Mouse (Mus musculus): ENCODE data around the gene Gm42742.
A peak's percentile ranks its signal among the peaks of the same experiment; 100 is the strongest.

Gene Gm42742

DNA sequence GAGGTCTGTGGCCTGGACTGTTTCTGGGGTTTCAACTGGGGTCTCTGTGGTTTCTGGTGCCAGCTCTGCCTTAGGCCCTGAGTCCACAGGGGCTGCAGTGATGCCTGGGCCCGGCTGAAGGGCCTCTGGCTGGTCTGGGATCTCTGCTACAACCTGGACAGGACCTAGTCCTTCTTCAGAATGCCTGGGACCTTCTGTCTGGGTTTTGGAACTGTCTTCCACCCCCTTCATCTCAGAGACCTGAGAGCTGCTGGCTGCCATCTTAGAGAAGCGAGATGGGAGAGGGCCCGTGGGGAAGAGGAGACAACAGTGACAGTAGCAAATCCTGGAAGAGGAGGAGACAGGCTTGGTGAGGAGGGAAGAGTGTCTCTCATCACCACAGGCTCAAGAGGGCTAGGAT, 866 bp downstream of the Gm42742 start:
- DNase-seq (ENCODE audit: low read depth) = no peak

DNA sequence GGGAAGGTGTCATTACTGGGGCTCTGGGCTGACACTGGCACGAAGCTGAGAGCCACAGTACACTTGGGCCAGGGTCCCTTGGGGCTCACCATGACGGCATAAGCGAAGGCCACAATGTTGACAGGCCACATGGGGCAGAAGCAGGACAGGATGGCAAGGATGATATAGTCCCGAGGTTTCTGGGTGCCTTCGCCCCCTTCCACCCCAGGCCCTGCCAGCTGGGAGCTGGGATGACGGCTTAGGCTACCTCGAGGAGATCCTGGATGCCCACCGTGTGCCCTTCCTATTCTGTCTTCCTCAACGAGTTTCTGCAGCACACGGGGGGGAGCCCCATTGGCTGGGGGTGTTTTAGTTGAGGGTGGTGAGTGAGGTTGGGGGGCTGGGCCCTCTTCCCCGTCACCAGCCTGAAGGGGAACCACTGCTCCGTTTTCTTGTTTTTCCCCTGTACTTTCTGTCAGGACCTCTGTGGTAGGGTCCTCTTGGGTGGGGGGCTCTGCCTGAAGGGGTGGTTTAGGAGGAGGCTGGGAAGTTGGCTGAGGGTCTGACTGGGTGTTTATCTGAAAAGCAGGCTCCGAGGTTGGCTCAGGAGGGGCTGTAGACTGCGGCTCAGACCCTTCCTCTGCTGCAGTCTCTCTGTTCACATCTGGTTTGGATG, 1.5 kb downstream of the Gm42742 start:
- no peak for DNase-seq (ENCODE audit: low read depth)

DNA sequence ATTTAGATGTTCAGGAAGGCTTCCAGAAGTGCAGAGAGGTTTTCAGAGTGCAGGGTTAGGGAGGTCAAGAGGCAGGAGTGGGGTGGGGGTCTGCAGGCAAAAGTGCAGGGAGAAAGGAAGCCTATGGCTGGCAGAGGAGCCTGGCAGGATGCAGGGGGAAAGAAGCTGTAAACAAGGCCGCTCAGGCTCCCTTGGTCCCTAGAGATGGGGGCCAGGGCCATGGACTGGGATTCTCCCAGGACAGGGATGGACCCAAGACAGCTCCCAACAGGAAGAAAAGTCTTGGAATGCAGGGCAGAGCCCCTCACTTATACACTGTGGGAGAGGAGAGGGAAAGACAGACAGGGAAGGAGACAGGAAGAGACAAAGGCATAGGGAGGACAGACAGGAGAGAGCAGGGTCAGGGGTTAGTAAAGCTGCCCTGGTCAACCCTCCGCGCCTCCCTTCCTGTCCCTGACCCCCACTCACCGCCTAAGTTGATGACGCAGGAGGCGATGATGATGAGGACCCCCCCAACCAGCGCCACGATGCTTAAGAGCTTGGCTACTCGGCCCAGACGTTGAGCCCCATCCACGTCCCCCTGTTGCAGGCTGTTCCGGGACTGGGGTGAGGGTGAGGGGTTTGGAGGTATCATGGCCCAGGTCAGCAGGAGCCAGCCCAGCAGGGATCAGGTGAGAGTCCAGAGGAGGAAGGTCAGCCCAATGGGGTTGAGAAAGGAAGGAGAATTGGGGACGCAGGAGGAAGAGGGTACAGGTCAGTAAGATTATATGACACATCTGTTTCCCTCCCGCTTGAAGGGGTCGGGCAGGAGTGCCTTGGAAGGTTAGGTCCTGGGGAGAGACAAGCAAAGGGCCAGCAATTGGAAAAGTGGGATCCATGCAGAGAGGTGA, 2.2 kb downstream of the Gm42742 start:
- DNase-seq (ENCODE audit: low read depth) = no peak

DNA sequence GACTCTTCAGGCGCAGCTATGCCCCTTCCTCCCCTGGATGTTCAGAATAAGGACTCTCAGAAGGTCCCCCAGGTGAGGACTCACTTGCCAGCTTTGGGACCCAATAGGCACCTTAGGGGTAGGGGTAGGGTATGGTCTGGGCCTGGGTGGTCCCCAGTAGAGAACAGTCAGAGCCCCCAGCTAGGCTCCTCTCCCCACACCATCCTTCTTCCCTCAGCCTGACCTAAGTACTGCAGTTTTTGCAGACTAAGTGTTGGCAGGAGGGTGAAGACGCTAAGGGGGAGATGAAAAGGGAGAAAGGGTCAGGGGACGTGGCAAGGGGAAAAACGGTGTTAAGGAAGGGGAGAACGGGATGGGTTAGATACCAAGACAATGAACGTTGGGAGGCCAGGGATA, 2.9 kb downstream of the Gm42742 start:
- DNase-seq (ENCODE audit: low read depth) = no peak

DNA sequence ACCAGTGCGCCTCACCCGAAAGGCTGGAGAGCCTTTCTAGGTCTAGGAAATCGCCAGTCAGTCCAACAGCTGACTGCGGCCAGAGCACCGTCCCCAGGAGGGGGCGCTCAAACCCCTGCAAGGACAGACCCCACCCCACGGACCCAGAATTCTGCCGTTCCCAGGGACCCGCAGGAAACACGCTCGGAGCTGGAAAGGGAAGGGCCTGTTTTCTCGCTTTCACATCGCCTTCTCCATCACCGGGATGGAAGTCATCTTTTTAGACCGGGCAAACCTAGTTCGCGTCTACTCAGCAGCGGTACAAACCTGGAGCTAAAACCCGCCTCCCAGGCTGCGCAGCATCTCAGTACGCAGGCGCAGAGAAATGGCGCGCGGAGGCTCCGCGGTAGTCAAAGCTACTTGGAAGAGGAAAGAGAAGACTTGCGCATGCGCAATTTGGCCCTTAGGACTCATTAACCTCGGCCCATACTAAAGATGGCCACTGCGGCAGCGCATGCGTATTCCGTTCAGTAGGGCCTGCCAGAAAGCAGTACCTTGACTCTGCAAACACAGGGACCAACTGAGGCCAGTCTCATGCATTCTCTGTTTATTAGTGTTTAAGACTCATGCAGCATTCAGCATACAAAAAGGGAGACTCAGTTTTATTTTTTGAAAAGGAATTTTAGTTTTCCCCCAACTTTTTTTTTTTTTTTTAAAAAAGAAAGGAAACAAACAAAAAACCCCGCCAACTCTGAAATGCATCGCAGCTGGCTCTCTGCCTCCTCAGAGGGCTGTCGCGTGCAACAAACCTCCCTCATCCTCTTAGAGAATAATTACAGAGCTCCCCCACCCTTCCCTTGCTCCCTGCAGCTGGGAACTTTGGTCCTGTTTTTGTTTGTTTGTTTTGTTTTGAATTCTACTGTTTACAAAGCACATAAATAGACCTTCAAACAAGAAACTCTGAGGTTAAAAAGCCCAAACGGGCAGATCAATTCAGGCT, 3.6 kb downstream of the Gm42742 start, which contains the start of gene Pagr1a:
Pagr1a (minus strand) TSS at position 382 of the 979 bp plus-strand sequence.
- DNase-seq (ENCODE audit: low read depth) = peak; percentile 100

DNA sequence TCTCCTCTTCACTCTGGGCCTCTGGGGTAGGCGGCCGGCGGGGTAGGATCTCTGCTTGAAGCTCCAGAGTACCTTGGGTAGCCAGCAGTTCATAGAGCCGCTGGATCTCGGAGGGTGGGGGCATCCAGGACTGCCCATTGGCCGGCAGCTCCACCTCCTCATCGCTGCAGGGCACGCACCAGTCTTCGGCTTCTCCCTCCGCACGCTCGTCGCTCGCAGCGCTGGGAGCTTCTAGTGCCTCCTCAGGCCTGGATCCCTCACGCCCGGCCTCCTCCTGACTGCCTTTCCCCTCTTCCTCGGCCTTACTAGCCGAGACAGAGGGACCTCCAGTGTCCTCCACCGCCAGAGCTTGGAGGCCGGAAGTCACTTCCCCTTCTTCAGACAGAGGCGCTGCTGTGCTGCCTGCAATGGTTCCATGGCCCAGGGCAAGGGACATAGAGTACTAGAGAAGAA, 4.4 kb downstream of the Gm42742 start:
- DNase-seq (ENCODE audit: low read depth) = no peak

DNA sequence TGATC, 4.6 kb downstream of the Gm42742 start, which contains the start of gene Pagr1b:
Pagr1b (minus strand) TSS at position 4 of the 5 bp plus-strand sequence.
- DNase-seq (ENCODE audit: low read depth) = no peak

DNA sequence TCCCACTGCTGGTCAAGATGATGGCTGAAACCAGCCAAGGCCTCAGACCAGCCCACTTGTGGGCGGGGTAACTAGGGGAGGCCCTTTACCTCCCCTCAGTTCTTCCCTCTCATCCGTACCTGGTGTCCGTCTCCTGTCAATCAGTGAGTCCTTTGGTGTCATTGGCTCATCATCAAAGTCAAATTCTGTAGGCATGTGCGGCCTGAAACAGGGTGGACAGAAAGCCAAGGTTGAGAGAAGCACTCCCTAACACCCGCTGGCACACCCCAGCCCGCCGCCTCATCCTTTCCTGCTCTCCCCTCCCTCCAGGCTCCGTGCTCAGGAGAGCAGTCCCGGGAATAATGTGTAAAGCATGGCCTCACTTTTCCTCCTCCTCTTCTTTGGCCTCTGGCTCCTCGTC, 4.8 kb downstream of the Gm42742 start:
- DNase-seq (ENCODE audit: low read depth) = peak; percentile 64

DNA sequence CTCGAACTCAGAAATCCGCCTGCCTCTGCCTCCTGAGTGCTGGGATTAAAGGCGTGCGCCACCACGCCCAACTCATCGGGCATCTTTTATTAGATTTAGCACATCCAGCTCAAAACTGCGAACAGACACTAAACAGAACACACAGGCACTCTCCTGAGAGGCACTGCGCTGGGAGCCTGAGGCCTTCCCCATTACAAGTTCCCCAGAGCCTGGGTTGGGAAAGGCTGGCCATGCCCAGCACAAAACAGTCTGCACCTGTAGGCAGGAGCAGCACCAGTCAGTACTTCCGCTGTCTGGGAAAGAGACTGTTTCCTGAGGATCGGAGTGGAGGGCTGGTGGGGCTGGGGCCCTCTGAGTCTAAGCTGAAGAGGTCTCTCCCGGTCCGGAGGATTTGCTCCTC, 5.9 kb downstream of the Gm42742 start:
- DNase-seq (ENCODE audit: low read depth) = no peak

DNA sequence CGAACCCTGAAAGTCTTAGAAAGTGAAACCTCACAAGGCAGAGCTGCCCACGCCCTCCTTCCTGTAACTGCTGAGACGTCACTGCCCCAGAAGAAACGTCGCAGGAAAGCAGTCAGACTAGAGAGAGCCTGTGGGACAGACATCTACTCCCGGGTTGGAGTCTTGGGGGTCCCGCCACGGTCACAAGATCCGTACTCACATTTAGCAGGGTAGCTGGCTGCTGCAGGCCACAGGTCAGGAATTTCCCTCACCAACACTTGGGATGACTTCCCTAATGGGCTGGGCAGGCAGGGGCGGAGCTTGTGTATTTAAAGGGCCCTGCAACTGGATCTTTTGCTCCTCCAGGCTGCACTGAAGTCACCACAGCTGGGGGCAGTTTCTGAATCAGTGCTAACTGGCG, 6.6 kb downstream of the Gm42742 start, which contains the start of gene Mvp:
Mvp (minus strand) TSS at position 302 of the 400 bp plus-strand sequence.
- DNase-seq (ENCODE audit: low read depth) = peak; percentile 91

DNA sequence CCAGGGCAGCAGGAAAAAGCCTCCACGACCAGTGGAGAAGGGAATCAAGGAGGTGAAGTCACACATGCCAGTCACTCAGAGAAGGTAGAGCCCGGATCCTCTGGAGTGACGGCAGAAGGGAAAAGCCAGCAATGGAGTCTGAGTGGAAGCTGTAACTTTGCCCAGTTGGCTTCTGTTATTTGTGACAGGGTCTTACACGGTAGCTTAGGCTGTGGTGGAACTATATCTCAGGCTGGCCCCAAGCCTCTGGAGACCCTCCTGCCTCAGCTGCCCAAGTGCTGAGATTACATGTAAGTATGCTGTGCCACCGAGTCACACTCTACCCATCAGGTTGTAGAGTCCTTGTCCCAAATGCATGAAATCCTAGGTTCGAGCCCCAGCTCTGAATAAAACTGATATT, 7.5 kb downstream of the Gm42742 start:
- no peak for DNase-seq (ENCODE audit: low read depth)

DNA sequence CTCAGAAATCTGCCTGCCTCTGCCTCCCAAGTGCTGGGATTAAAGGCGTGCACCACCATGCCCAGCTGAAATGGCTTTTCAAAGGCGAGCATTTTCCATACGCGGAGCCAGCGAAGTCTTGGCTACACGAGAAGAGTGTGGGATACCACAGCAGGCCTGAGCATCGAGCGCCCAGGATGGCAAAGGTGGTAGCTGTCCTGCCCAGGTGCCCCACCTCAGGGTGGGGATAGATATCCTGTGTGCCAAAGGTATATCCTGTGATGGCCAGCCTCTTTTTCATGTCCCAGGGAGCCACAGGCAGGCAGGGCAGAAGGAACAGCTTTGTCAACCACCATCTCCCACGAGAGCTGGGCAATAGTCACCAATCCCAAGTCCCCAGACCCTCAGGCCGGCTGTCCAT, 8.1 kb downstream of the Gm42742 start:
- DNase-seq (ENCODE audit: low read depth) = no peak

DNA sequence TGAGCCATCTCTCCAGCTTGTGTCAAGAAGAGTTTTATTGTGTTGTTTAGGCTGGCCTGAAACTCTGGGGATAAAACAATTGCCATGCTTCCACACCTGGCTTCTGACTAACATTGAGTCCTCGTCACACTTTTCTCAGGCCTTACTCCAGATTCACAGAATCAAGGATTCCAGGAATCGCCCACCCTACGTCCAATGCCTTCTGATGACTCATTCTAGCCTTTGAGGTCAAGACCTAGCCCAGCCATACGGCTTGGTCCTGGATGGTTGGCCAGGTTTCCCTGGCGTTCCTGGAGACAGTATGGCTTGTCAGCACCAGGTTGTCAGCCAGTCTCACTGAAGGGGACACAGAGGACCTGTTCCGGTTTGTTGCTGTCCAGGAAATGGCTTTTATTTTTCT, 8.5 kb downstream of the Gm42742 start:
- DNase-seq (ENCODE audit: low read depth) = no peak

DNA sequence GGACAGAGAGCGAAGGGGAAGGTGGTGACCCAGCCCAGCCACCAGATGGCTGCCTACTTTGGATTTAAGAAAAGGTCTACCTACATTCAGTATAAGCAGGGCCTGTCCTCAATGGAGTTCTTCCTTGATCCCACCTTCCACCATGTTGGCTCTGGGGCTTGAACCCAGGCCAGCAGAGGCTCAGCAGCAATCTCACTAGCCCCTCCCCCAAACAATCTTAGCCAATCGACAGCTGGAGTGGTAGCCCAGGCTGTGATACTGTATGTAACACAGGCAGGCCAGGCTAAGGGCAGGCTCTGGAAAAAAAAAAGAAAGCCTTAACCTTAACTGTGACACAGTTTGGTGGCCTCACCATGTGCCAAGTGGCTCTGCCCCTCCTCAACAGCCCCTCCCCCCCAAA, 9.2 kb downstream of the Gm42742 start:
- DNase-seq (ENCODE audit: low read depth) = no peak

DNA sequence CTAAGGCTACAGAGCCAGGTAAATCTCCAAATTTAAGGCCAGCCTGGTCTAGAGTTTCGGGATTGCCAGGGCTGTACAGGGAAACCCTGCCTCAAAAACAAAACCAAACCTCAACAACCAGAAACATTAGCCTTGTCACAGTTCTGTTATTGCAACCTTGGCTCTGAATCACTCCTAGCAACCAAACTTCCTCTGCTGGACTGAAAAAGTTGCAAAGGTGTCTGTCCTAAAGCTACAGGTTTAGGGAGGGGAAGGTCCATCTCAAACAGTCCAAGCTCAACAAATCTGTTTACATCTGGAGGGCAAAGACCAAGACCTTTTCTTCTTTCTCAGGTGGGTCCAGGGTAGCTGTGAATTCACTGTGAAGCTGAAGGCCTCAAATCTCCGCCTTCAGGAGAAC, 9.8 kb downstream of the Gm42742 start:
- DNase-seq (ENCODE audit: low read depth) = no peak

DNA sequence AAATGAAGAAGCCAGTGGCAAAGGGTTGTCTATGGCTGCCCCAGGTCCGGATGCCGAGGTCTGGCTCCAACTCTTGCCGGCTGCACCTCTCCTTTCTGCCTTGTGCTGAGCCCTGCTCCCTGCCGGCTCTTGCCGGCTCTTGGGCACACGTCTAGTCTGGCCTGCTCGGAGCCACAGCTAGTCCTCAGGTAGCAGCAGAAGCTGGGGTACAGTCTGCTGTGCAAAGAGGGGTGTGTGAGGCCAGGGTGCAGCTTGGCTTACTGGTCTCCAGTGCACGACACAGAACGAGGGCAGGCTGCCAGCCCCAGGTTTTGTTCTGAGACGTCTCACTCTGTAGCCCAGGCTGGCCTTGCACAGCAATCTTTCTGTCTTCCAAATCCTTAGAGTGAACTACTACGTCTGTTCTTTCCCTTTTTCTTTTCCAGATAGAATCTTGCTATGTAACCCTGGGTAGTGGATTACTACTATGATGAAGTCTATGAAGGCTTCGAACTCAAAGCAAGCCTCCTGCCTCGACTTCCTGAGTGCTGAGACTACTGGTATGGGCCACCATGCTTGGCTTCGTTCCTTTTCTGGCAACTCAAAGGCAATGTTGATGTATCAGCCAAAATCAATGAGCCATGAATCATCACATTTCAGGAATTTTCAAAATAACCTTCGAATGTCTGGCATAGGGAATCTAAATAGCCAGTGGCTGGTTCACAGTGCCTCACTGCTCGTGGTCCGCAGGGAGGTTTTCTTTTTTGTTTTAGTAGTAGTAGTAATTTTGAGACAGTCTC, 11.4 kb downstream of the Gm42742 start:
- DNase-seq (ENCODE audit: low read depth) = no peak

DNA sequence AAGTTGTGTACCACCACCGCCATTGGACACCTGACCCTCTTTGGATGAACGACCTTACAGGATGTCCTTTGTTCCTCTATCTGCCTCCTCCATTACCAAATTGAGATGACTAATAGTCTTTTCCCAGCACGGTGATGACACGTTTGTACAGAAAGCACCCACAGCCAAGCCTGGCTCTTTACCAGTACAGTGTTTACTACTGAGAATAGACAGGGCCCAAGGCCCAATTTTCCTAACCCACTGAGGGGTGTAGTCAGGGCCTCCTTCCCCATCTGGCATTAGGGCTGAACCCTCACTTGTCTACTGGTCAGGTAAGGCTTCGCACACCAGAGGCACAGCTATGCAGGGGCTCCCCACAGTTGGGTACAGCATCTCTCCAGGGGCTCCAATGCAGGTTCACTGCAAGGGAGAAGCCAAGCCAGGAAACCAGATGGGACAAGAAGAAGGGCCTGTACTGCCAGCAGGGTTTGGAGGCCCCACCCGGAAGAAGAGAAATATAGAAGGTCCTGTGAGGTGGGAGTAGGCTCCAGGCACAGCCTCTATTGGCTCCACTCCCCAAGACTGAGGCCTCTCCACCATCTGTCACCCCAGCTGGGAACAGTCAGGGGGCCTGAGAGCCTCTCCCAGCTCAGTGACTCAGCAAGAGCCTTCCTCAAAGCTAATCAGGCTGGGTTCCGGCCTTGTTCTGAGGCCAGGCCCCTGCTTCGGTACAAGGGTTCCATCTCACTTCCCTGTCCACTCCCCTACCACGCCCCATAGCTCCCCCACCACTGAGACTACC, 12.5 kb downstream of the Gm42742 start:
- no peak for DNase-seq (ENCODE audit: low read depth)

DNA sequence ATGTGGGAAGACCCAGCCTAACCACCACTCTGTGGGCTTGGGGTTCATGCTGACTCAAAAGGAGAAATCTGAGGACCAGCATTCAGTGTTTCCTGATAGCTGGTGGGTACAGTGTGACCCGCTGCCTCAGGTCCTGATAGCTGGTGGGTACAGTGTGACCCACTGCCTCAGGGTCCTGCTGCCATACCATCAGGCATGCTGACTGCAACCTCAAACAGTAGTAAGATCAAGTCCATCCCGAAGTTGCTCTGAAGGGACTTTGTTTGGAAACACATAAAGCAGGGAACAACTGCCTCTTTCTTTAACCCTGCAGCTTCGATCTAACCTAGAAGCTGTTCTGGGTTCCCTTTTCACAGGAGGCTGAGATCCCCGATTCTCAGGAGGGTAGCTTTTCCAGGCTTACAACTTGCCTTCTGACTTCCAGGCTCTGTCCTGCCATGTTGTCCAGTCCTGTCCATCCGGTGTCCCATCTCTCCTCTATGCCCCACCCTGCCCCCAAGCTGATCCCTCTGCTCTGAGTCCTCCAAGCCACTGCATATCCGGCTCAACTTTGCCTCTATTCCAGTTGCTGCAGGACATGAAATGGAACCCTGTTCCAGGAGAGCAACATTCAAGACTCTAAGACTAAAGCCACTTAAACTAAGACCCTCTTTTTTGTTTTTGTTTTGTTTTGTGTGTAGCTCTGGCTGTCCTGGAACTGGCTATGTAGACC, 13.4 kb downstream of the Gm42742 start:
- peak; percentile 21 for DNase-seq (ENCODE audit: low read depth)

DNA sequence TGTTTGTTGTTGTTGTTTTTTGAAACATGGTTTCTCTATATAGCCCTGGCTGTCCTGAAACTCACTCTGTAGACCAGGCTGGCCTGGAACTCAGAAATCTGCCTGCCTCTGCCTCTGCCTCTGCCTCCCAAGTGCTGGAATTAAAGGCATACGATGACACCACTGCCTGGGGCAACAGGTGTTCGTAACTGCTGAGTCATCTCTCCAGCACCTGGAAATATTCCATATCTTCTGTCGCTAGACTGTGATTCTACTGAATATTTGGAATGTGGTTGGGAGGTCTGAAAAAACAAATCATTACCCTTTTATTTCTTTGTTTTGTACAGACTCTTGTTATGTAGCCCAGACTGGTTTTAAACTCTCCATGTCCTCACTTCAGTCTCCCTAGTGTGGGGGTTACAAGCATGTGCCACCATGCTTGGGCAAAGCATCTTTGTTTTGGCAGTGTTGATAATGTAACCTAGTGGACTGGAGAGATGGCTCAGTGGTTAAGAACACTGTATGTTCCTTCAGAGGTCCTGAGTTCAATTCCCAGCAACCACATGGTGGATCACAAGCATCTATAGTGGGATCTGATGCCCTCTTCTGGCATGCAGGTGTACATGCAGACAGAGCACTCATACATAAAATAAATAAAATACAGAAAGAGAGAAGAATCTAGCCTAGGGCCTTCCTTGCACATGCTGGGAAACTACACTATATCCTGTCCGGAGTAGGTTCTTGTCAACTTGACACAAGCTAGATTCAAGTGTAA, 16.6 kb downstream of the Gm42742 start:
- no peak for DNase-seq (ENCODE audit: low read depth)

DNA sequence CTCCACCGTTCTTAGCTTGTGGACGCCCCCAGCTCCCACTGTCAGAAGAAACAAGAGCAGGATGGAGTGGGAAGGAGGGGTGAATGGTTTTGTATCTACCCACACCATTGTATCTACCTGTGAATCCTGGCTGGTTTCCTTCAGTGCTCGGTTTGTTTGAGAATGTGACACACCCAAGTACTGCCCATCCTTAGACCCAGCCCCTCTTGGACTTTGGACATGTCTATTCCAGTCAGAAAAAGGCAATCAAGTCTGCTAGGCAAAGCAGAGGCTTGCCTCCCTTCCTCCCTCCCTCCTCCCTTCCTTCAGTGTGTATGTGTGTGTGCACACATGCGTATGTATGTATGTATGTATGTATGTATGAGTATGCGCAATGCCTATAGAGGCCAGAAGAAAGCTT, 17.3 kb downstream of the Gm42742 start:
- no peak for DNase-seq (ENCODE audit: low read depth)
